Mouse (Mus musculus) embryonic stem cell, embryonic (primary cell): ENCODE results near the gene Ehhadh.

Experiments used
- CTCF ChIA-PET, 4 experiments: fragments of 300-600 bp in 2 of 4; fragments of 350-600 bp in 2 of 4; sonication (Branson Sonifier 250); formaldehyde crosslinking; loops; one replicate each; lab custom pipeline; 2022; ENCODE audit warnings: inconsistent platforms in 2 of 4; lab: Charles Lee
- POLR2A ChIA-PET, 4 experiments: fragments of 300-600 bp in 2 of 4; fragments of 350-600 bp in 2 of 4; sonication (Branson Sonifier 250); formaldehyde crosslinking; loops; one replicate each; lab custom pipeline; 2022; ENCODE audit warnings: antibody characterized with exemption in 4 of 4, inconsistent platforms in 1 of 4; lab: Charles Lee

The Ehhadh gene

GRCm38 (mm10) chr16:21782807-21783206, 4.8 kb downstream of the Ehhadh start:
- ChIA-PET CTCF (no interaction called here), POLR2A (interaction anchor here in 1 of 4 experiments (2.3 kb wide), 1 partner anchor 11 kb away, joined by 6 read pairs; the partner anchor contains the start of gene Map3k13)

- ChIA-PET CTCF (interaction anchor here in 2 of 4 experiments (0.5 to 0.7 kb wide), 2 partner anchors 169 to 181 kb away, joined by 3 to 4 read pairs; no protein-coding TSS in a partner anchor), POLR2A (interaction anchor here in 1 of 4 experiments (0.6 kb wide), 1 partner anchor 26 kb away, joined by 3 read pairs; no protein-coding TSS in a partner anchor)
Observed at GRCm38 (mm10) chr16:21781895-21782294, 5.7 kb downstream of the Ehhadh start.

GRCm38 (mm10) chr16:21781277-21781676, 6.3 kb downstream of the Ehhadh start:
- ChIA-PET CTCF (no interaction called here), POLR2A (interaction anchor here in 1 of 4 experiments (1.4 kb wide), 1 partner anchor 31 kb away, joined by 3 read pairs; no protein-coding TSS in a partner anchor)

- CTCF ChIA-PET: interaction anchor here in 2 of 4 experiments (1.0 kb wide), 2 partner anchors 51 to 291 kb away, joined by 3 to 4 read pairs; no protein-coding TSS in a partner anchor
- POLR2A ChIA-PET: interaction anchor here in 2 of 4 experiments (1.2 to 2.4 kb wide), 6 partner anchors 8 to 36 kb away, joined by 4 to 12 read pairs (median 8); partner anchors contain the start of genes Map3k13 (in 2 of the 2) and Ehhadh (in 1 of the 2)
Observed at GRCm38 (mm10) chr16:21779149-21779548, 8.5 kb downstream of the Ehhadh start.

- POLR2A ChIA-PET: interaction anchor here in 3 of 4 experiments (0.8 to 2.4 kb wide), 11 partner anchors 9 to 40 kb away, joined by 3 to 12 read pairs (median 4); partner anchors contain the start of genes Ehhadh (in 2 of the 3) and Map3k13 (in 2 of the 3)
- CTCF ChIA-PET: interaction anchor here in 3 of 4 experiments (0.6 to 1.0 kb wide), 3 partner anchors 50 to 290 kb away, joined by 3 to 4 read pairs (median 3); no protein-coding TSS in a partner anchor
Observed at GRCm38 (mm10) chr16:21778293-21778866, 9.2 kb downstream of the Ehhadh start.

GRCm38 (mm10) chr16:21774725-21775124, 12.9 kb downstream of the Ehhadh start:
- POLR2A ChIA-PET: interaction anchor here in 3 of 4 experiments (0.6 to 3.0 kb wide), 9 partner anchors 11 to 145 kb away, joined by 3 to 11 read pairs (median 3); partner anchors contain the start of gene Map3k13 (in 1 of the 3)
- CTCF ChIA-PET: interaction anchor here in 1 of 4 experiments (0.9 to 1.0 kb wide), 3 partner anchors 9 to 570 kb away, joined by 3 to 4 read pairs (median 3); partner anchors contain the start of gene Ephb3

GRCm38 (mm10) chr16:21769667-21770066, 17.9 kb downstream of the Ehhadh start:
- ChIA-PET CTCF (interaction anchor here (0.5 to 1.9 kb wide), 8 partner anchors 46 to 717 kb away, joined by 3 to 6 read pairs (median 4); no protein-coding TSS in a partner anchor), POLR2A (interaction anchor here in 3 of 4 experiments (0.7 to 1.5 kb wide), 7 partner anchors 14 to 233 kb away, joined by 3 to 6 read pairs (median 3); no protein-coding TSS in a partner anchor)

- POLR2A ChIA-PET: no interaction called here
- CTCF ChIA-PET: no interaction called here
Observed at GRCm38 (mm10) chr16:21768255-21768654, 19.4 kb downstream of the Ehhadh start.

GRCm38 (mm10) chr16:21758447-21758846, 29.2 kb downstream of the Ehhadh start:
- ChIA-PET POLR2A (interaction anchor here in 1 of 4 experiments (1.3 kb wide), 1 partner anchor 59 kb away, joined by 3 read pairs; no protein-coding TSS in a partner anchor), CTCF (no interaction called here)

GRCm38 (mm10) chr16:21743401-21743800, 44.2 kb downstream of the Ehhadh start:
- ChIA-PET POLR2A (no interaction called here), CTCF (interaction anchor here in 1 of 4 experiments (1.0 kb wide), 1 partner anchor 15 kb away, joined by 4 read pairs; no protein-coding TSS in a partner anchor)

GRCm38 (mm10) chr16:21742898-21743297, 44.7 kb downstream of the Ehhadh start:
- ChIA-PET POLR2A (no interaction called here), CTCF (interaction anchor here in 1 of 4 experiments (1.0 kb wide), 1 partner anchor 15 kb away, joined by 4 read pairs; no protein-coding TSS in a partner anchor)

GRCm38 (mm10) chr16:21742191-21742870, 45.3 kb downstream of the Ehhadh start:
- CTCF ChIA-PET: no interaction called here
- POLR2A ChIA-PET: interaction anchor here in 1 of 4 experiments (1.5 kb wide), 1 partner anchor 27 kb away, joined by 3 read pairs; no protein-coding TSS in a partner anchor

- ChIA-PET POLR2A (interaction anchor here in 1 of 4 experiments (1.5 kb wide), 1 partner anchor 28 kb away, joined by 3 read pairs; no protein-coding TSS in a partner anchor), CTCF (no interaction called here)
Observed at GRCm38 (mm10) chr16:21741542-21741941, 46.1 kb downstream of the Ehhadh start.

GRCm38 (mm10) chr16:21735638-21736037, 52.0 kb downstream of the Ehhadh start:
- POLR2A ChIA-PET: no interaction called here
- CTCF ChIA-PET: interaction anchor here in 1 of 4 experiments (0.5 kb wide), 1 partner anchor 199 kb away, joined by 9 read pairs; no protein-coding TSS in a partner anchor

- ChIA-PET CTCF (interaction anchor here (0.5 to 3.0 kb wide), 91 partner anchors 8 to 1324 kb away, joined by 3 to 40 read pairs (median 4); partner anchors contain the start of genes 2510009E07Rik (in 1 of the 4) and Map3k13 (in 1 of the 4)), POLR2A (interaction anchor here in 2 of 4 experiments (0.8 to 1.6 kb wide), 7 partner anchors 8 to 219 kb away, joined by 3 to 9 read pairs (median 5); partner anchors contain the start of gene Tmem41a (in 1 of the 2))
Observed at GRCm38 (mm10) chr16:21727897-21728364, 59.7 kb downstream of the Ehhadh start.

GRCm38 (mm10) chr16:21727421-21727820, 60.2 kb downstream of the Ehhadh start:
- ChIA-PET POLR2A (interaction anchor here in 2 of 4 experiments (0.8 to 1.6 kb wide), 8 partner anchors 8 to 220 kb away, joined by 3 to 9 read pairs (median 4); partner anchors contain the start of gene Tmem41a (in 1 of the 2)), CTCF (interaction anchor here (0.6 to 3.0 kb wide), 58 partner anchors 8 to 397 kb away, joined by 3 to 40 read pairs (median 4); no protein-coding TSS in a partner anchor)

GRCm38 (mm10) chr16:21724261-21724660, 63.3 kb downstream of the Ehhadh start:
- ChIA-PET CTCF (no interaction called here), POLR2A (no interaction called here)

GRCm38 (mm10) chr16:21719770-21720169, 67.8 kb downstream of the Ehhadh start:
- ChIA-PET POLR2A (interaction anchor here in 3 of 4 experiments (0.6 to 1.5 kb wide), 10 partner anchors 8 to 434 kb away, joined by 3 to 7 read pairs (median 4); no protein-coding TSS in a partner anchor), CTCF (interaction anchor here in 3 of 4 experiments (0.5 to 3.0 kb wide), 4 partner anchors 8 to 10 kb away, joined by 3 to 10 read pairs (median 6); no protein-coding TSS in a partner anchor)
